Mouse (Mus musculus): ENCODE data around the gene Prkcd.

GRCm38 (mm10) chr14:30576260-30576659 lies 49.8 kb downstream of the Prkcd start:
- TF ChIP-seq CTCF (IDR thresholded peaks at IDR 0.05; ENCODE audit: low read depth), result no peak
- no peak for TF ChIP-seq EP300 (optimal IDR thresholded peaks at IDR 0.05)
